Mouse (Mus musculus) liver, embryonic 14.5 days (tissue): Measurements from ENCODE around the gene Tmem220.

Experiments used
- CTCF ChIP-seq: IDR thresholded peaks from 2 replicates; pipeline ENCODE4 v1.5.1; 2016; ENCODE audit warnings: antibody characterized with exemption, low read depth, control low read depth
- EP300 ChIP-seq: IDR thresholded peaks from 2 replicates; pipeline ENCODE4 v1.6.1; 2016; ENCODE audit warnings: antibody characterized with exemption, low read depth

- TF ChIP-seq CTCF = no peak
- no peak for TF ChIP-seq EP300
Observed at GRCm38 (mm10) chr11:67031603-67031915, 6.6 kb downstream of the Tmem220 start.
